Mouse (Mus musculus) testis, adult 2 months (tissue): ENCODE results near the gene Rgcc.

Experiments used
- CTCF ChIP-seq: fragments of 200-500 bp; IDR thresholded peaks from 2 replicates; pipeline ENCODE4 v1.5.1; 2012; ENCODE audit warnings: low read depth, mild to moderate bottlenecking, inconsistent platforms, low read length, moderate library complexity; ENCODE audit not compliant: control insufficient read depth, insufficient read depth, insufficient replicate concordance
- POLR2A ChIP-seq: fragments of 200-500 bp; IDR thresholded peaks from 2 replicates; pipeline ENCODE4 v1.6.1; 2012; ENCODE audit warnings: low read depth, mild to moderate bottlenecking, inconsistent platforms, low read length, moderate library complexity; ENCODE audit not compliant: control insufficient read depth

DNA sequence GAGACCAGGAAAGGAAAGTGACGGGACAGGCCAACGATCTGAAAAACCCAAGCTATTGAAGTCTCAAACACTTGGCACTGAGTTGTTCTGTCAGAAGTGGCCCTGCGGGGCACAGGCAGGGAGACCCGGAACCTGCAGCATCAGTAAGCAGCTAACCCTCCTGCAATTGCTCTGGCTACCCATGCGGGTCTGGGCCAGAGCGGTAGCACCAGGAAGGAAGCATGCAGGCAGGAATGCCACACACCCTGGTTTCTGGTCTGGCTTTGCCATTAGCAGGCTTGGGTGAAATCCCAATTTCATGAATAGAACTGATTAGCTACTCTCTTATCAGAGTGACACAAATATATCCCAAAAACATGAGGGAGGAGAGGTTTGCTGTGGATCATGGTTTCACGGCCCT is 30.5 kb upstream of the Rgcc start:
- no peak for TF ChIP-seq CTCF
- no peak for TF ChIP-seq POLR2A
